Mouse (Mus musculus) cortical plate, adult 2 months (tissue): ENCODE results near the gene Nkx2-5.

Source experiments
- CTCF ChIP-seq: fragments of 200-500 bp; IDR thresholded peaks from 2 replicates; pipeline ENCODE4 v1.5.1; 2011; ENCODE audit warnings: mild to moderate bottlenecking, control low read depth, low read length; ENCODE audit not compliant: insufficient read depth; ENCODE audit errors: extremely low read depth
- POLR2A ChIP-seq: fragments of 200-500 bp; IDR thresholded peaks from 2 replicates; pipeline ENCODE4 v1.6.1; 2011; ENCODE audit warnings: mild to moderate bottlenecking, low read length, control low read depth; ENCODE audit not compliant: insufficient read depth; ENCODE audit errors: extremely low read depth

- TF ChIP-seq CTCF (no peak), POLR2A (no peak)
Measured at GRCm38 (mm10) chr17:26835956-26836355, 8.9 kb downstream of the Nkx2-5 start.
